Mouse (Mus musculus): ENCODE measurements around the gene Vmn1r46. TPM values are rescaled to one million over a fixed set of nuclear protein-coding genes. Genes with fewer than 3 reads are reported as not detected.
"Not testable (repeated sequence)": the region's sequence is repeated elsewhere in the genome, so short reads cannot be mapped to it uniquely, and the experiment has no call there.

Vmn1r46 gene
- polyA plus RNA-seq (2015; fragmentation: Nextera tagmentation; extraction: Ambion mirVana), result not detected in 2 replicates

GRCm38 (mm10) chr6:89969013-89969412, at the start of gene Vmn1r46:
Gene Vmn1r46, plus strand, starts transcription at chr6:89969313.
- H3K36me3 ChIP-seq (ENCODE audit: control insufficient read depth, insufficient read depth), result no peaks in the 10 kb centered on the region
- no peak within 1 kb of the TSS for H3K4me3 ChIP-seq (ENCODE audit: low read length)
- H3K4me1 ChIP-seq (ENCODE audit: control insufficient read depth, insufficient read depth, low read length), result no peaks in the 10 kb centered on the region
- no peak within 1 kb of the TSS for H3K9ac ChIP-seq (ENCODE audit: low read length)
- 33% methylated on average over 2 of the region's 2 CpGs for WGBS
- no peak within 1 kb of the TSS for H3K27ac ChIP-seq (ENCODE audit: low read length)
- H3K9me3 ChIP-seq (replicated peaks; ENCODE audit: control insufficient read depth, low read length), result peaks cover 9% of the 10 kb centered on the region
- H3K27me3 ChIP-seq (ENCODE audit: control insufficient read depth, insufficient read depth, low read length), result no peaks in the 10 kb centered on the region
- no peak within 1 kb of the TSS for H3K4me2 ChIP-seq (ENCODE audit: low read depth, low read length)
- ATAC-seq (replicated peaks; ENCODE audit: extremely low read depth, insufficient read depth, low FRiP score), result no peak

GRCm38 (mm10) chr6:89940498-89940897, 28.6 kb upstream of the Vmn1r46 start, which contains the start of gene Vmn1r45:
Gene Vmn1r45, minus strand, starts transcription at chr6:89940598.
- H3K36me3 ChIP-seq (ENCODE audit: control insufficient read depth, insufficient read depth); ATAC-seq (replicated peaks; ENCODE audit: extremely low read depth, insufficient read depth, low FRiP score); H3K4me3 ChIP-seq (ENCODE audit: low read length); H3K9me3 ChIP-seq (replicated peaks; ENCODE audit: control insufficient read depth, low read length); H3K4me2 ChIP-seq (ENCODE audit: low read depth, low read length); H3K27me3 ChIP-seq (ENCODE audit: control insufficient read depth, insufficient read depth, low read length); H3K9ac ChIP-seq (ENCODE audit: low read length); H3K4me1 ChIP-seq (ENCODE audit: control insufficient read depth, insufficient read depth, low read length); H3K27ac ChIP-seq (ENCODE audit: low read length): not testable (repeated sequence)
- 75% methylated on average over 2 of the region's 2 CpGs for WGBS

- Histone ChIP-seq H3K4me1 (ENCODE audit: control insufficient read depth, insufficient read depth, low read length) (no peaks in the 10 kb centered on the region), H3K4me2 (ENCODE audit: low read depth, low read length) (no peak overlapping the region), H3K4me3 (ENCODE audit: low read length) (no peak overlapping the region), H3K9me3 (replicated peaks; ENCODE audit: control insufficient read depth, low read length) (no peaks in the 10 kb centered on the region; the same call in 1 of the 2 replicates), H3K36me3 (ENCODE audit: control insufficient read depth, insufficient read depth) (no peaks in the 10 kb centered on the region), H3K9ac (ENCODE audit: low read length) (no peak overlapping the region), H3K27ac (ENCODE audit: low read length) (no peak overlapping the region), H3K27me3 (ENCODE audit: control insufficient read depth, insufficient read depth, low read length) (no peaks in the 10 kb centered on the region)
- ATAC-seq (replicated peaks; ENCODE audit: extremely low read depth, insufficient read depth, low FRiP score), result no peak
- 62% methylated on average over 2 of the region's 2 CpGs for WGBS
Observed at GRCm38 (mm10) chr6:89940926-89941325, 28.2 kb upstream of the Vmn1r46 start.

DNA sequence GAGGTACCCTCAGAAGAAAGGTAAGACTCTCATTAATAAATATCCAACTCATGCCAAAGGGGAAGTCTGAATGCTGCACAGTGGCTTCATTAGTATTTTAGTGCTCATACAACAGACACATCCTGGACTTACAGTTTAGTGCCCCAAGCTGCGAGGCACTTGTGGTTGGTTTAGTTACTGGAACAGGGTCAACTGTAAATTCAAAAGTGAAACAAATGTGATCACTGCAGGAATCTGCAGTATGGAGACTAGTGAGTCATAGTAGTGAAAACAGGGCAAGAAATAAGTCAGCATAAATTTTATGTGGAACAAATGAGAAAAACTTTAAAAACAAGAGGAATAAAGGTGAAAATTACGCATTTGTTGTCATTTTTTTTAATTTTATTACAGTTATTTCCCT, 15.6 kb upstream of the Vmn1r46 start:
- Histone ChIP-seq H3K4me1 (ENCODE audit: control insufficient read depth, insufficient read depth, low read length) (no peaks in the 10 kb centered on the region), H3K36me3 (ENCODE audit: control insufficient read depth, insufficient read depth) (no peaks in the 10 kb centered on the region), H3K4me2 (ENCODE audit: low read depth, low read length) (no peak overlapping the region), H3K9me3 (replicated peaks; ENCODE audit: control insufficient read depth, low read length) (0 out of 2 replicates have a peak, but pooled peaks cover 4% of the 10 kb centered on the region), H3K9ac (ENCODE audit: low read length) (no peak overlapping the region), H3K27ac (ENCODE audit: low read length) (no peak overlapping the region), H3K4me3 (ENCODE audit: low read length) (no peak overlapping the region), H3K27me3 (ENCODE audit: control insufficient read depth, insufficient read depth, low read length) (no peaks in the 10 kb centered on the region)
- ATAC-seq (replicated peaks; ENCODE audit: extremely low read depth, insufficient read depth, low FRiP score), result no peak
- 66% methylated on average over 2 of the region's 2 CpGs for WGBS

- H3K9me3 ChIP-seq (replicated peaks; ENCODE audit: control insufficient read depth, low read length), result peaks cover 9% of the 10 kb centered on the region
Observed at GRCm38 (mm10) chr6:89966341-89966740, 2.8 kb upstream of the Vmn1r46 start.

GRCm38 (mm10) chr6:89985989-89986388, 16.9 kb downstream of the Vmn1r46 start:
- Histone ChIP-seq H3K27ac (ENCODE audit: low read length) (no peak overlapping the region), H3K4me3 (ENCODE audit: low read length) (no peak overlapping the region), H3K4me1 (ENCODE audit: control insufficient read depth, insufficient read depth, low read length) (no peaks in the 10 kb centered on the region), H3K27me3 (ENCODE audit: control insufficient read depth, insufficient read depth, low read length) (no peaks in the 10 kb centered on the region), H3K9me3 (replicated peaks; ENCODE audit: control insufficient read depth, low read length) (peaks cover 4% of the 10 kb centered on the region; the same call in 1 of the 2 replicates), H3K9ac (ENCODE audit: low read length) (no peak overlapping the region), H3K36me3 (ENCODE audit: control insufficient read depth, insufficient read depth) (no peaks in the 10 kb centered on the region), H3K4me2 (ENCODE audit: low read depth, low read length) (no peak overlapping the region)
- ATAC-seq (replicated peaks; ENCODE audit: extremely low read depth, insufficient read depth, low FRiP score), result no peak
- WGBS, result 21% methylated on average over 1 of the region's 1 CpGs

More at GRCm38 (mm10) chr6:89966341-89966740, 2.8 kb upstream of the Vmn1r46 start:
- Histone ChIP-seq H3K4me1 (ENCODE audit: control insufficient read depth, insufficient read depth, low read length) (no peaks in the 10 kb centered on the region), H3K27ac (ENCODE audit: low read length) (no peak overlapping the region), H3K36me3 (ENCODE audit: control insufficient read depth, insufficient read depth) (no peaks in the 10 kb centered on the region), H3K27me3 (ENCODE audit: control insufficient read depth, insufficient read depth, low read length) (no peaks in the 10 kb centered on the region), H3K4me2 (ENCODE audit: low read depth, low read length) (no peak overlapping the region), H3K9ac (ENCODE audit: low read length) (no peak overlapping the region), H3K4me3 (ENCODE audit: low read length) (no peak overlapping the region)
- ATAC-seq (replicated peaks; ENCODE audit: extremely low read depth, insufficient read depth, low FRiP score), result no peak

DNA sequence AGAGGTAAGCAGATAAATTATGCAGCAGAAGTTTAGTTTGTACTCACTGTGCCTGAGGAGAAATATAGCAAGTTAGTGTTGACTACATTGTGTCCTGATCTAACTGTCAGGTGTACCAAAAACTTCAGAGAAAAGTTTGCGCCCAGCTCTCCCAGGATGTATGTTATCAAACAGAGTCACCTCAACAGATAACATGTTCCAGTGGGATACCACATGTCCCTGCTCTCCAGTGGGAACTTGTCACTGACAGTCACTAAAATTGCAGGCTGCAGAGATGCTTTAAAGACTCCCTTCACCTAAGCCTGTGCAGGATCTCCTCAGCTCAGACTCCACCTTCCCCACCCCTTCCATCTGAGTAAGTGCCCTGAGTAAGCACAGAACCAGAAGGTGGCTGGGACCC, 46.7 kb downstream of the Vmn1r46 start, which contains the start of gene Vmn1r47:
TSS of gene Vmn1r47 (plus strand) at position 301 of the 400 bp plus-strand sequence.
- H3K4me3 ChIP-seq (ENCODE audit: low read length); H3K4me2 ChIP-seq (ENCODE audit: low read depth, low read length); H3K9me3 ChIP-seq (replicated peaks; ENCODE audit: control insufficient read depth, low read length); H3K9ac ChIP-seq (ENCODE audit: low read length); H3K27ac ChIP-seq (ENCODE audit: low read length); ATAC-seq (replicated peaks; ENCODE audit: extremely low read depth, insufficient read depth, low FRiP score); H3K4me1 ChIP-seq (ENCODE audit: control insufficient read depth, insufficient read depth, low read length); H3K36me3 ChIP-seq (ENCODE audit: control insufficient read depth, insufficient read depth); H3K27me3 ChIP-seq (ENCODE audit: control insufficient read depth, insufficient read depth, low read length): not testable (repeated sequence)
- 93% methylated on average over 1 of the region's 1 CpGs for WGBS

Other genes with a start within 250 kb of the Vmn1r46 start
- not detected in 2 replicates for gene Vmn1r41, start 228.5 kb upstream of the Vmn1r46 start, polyA plus RNA-seq (2015; fragmentation: Nextera tagmentation; extraction: Ambion mirVana)
- gene Vmn1r42, start 92.9 kb upstream of the Vmn1r46 start, polyA plus RNA-seq (2015; fragmentation: Nextera tagmentation; extraction: Ambion mirVana), result not detected in 2 replicates
- gene Vmn1r43, start 92.9 kb upstream of the Vmn1r46 start, polyA plus RNA-seq (2015; fragmentation: Nextera tagmentation; extraction: Ambion mirVana), result not detected in 2 replicates
- not detected in 2 replicates for gene Vmn1r44, start 85.7 kb upstream of the Vmn1r46 start, polyA plus RNA-seq (2015; fragmentation: Nextera tagmentation; extraction: Ambion mirVana)
- gene Vmn1r45, start 28.7 kb upstream of the Vmn1r46 start, polyA plus RNA-seq (2015; fragmentation: Nextera tagmentation; extraction: Ambion mirVana), result not detected in 2 replicates
- not detected in 2 replicates for gene Vmn1r47, start 46.8 kb downstream of the Vmn1r46 start, polyA plus RNA-seq (2015; fragmentation: Nextera tagmentation; extraction: Ambion mirVana)
- not detected in 2 replicates for gene Vmn1r48, start 67.5 kb downstream of the Vmn1r46 start, polyA plus RNA-seq (2015; fragmentation: Nextera tagmentation; extraction: Ambion mirVana)
- not detected in 2 replicates for gene Vmn1r49, start 109.2 kb downstream of the Vmn1r46 start, polyA plus RNA-seq (2015; fragmentation: Nextera tagmentation; extraction: Ambion mirVana)
- gene Vmn1r50, start 132.1 kb downstream of the Vmn1r46 start, polyA plus RNA-seq (2015; fragmentation: Nextera tagmentation; extraction: Ambion mirVana), result not detected in 2 replicates
- gene Vmn1r51, start 153.3 kb downstream of the Vmn1r46 start, polyA plus RNA-seq (2015; fragmentation: Nextera tagmentation; extraction: Ambion mirVana), result not detected in 2 replicates
- not detected in 2 replicates for gene Vmn1r52, start 205.5 kb downstream of the Vmn1r46 start, polyA plus RNA-seq (2015; fragmentation: Nextera tagmentation; extraction: Ambion mirVana)
- not detected in 2 replicates for gene V1ra8, start 233.5 kb downstream of the Vmn1r46 start, polyA plus RNA-seq (2015; fragmentation: Nextera tagmentation; extraction: Ambion mirVana)